Mouse (Mus musculus): Measurements from ENCODE around the gene Taf5. TPM values are rescaled to one million over a fixed set of nuclear protein-coding genes. Genes with fewer than 3 reads are reported as not detected.

The Taf5 gene
- polyA plus RNA-seq, 1 experiment from 2014 or later: 2.6 TPM

GRCm38 (mm10) chr19:47067924-47068611, 522 bp downstream of the Taf5 start:
- peaks cover 16% of the 10 kb centered on the region for H3K36me3 ChIP-seq
- WGBS: under 1% methylated on average over 53 of the region's 72 CpGs
- peak overlapping the region; percentile 98 for H3K9ac ChIP-seq
- no peaks in the 10 kb centered on the region for H3K27me3 ChIP-seq
- H3K4me1 ChIP-seq (replicated peaks): peaks cover 13% of the 10 kb centered on the region
- H3K4me2 ChIP-seq: peak overlapping the region; percentile 66
- peak overlapping the region; percentile 99 for H3K4me3 ChIP-seq
- peak; percentile 93 for ATAC-seq (replicated peaks; ENCODE audit: insufficient number of reproducible peaks, insufficient read depth, low FRiP score, low read depth)
- H3K9me3 ChIP-seq (replicated peaks): no peaks in the 10 kb centered on the region
- H3K27ac ChIP-seq: peak overlapping the region; percentile 91

GRCm38 (mm10) chr19:47088226-47088625, 20.7 kb downstream of the Taf5 start:
- peak overlapping the region; percentile 66 for H3K4me2 ChIP-seq
- H3K4me1 ChIP-seq (replicated peaks): peaks cover 22% of the 10 kb centered on the region
- H3K27me3 ChIP-seq: no peaks in the 10 kb centered on the region
- WGBS: 55% methylated on average over 3 of the region's 3 CpGs
- ATAC-seq (replicated peaks; ENCODE audit: insufficient number of reproducible peaks, insufficient read depth, low FRiP score, low read depth): no peak
- H3K36me3 ChIP-seq: peaks cover 25% of the 10 kb centered on the region
- no peak overlapping the region for H3K27ac ChIP-seq
- no peaks in the 10 kb centered on the region for H3K9me3 ChIP-seq (replicated peaks)
- peak overlapping the region; percentile 80 for H3K4me3 ChIP-seq
- 0 out of 2 replicates have a peak overlapping the region, but pooled peaks have one; percentile 97 for H3K9ac ChIP-seq

GRCm38 (mm10) chr19:47089718-47090525, 22.4 kb downstream of the Taf5 start:
- H3K27me3 ChIP-seq: no peaks in the 10 kb centered on the region
- no peaks in the 10 kb centered on the region for H3K9me3 ChIP-seq (replicated peaks)
- H3K4me2 ChIP-seq: peak overlapping the region; percentile 66
- peak overlapping the region; percentile 93 for H3K27ac ChIP-seq
- peak overlapping the region; percentile 97 for H3K9ac ChIP-seq
- H3K36me3 ChIP-seq: peaks cover 20% of the 10 kb centered on the region
- peak overlapping the region; percentile 80 for H3K4me3 ChIP-seq
- WGBS: under 1% methylated on average over 36 of the region's 36 CpGs
- peaks cover 22% of the 10 kb centered on the region for H3K4me1 ChIP-seq (replicated peaks)
- ATAC-seq (replicated peaks; ENCODE audit: insufficient number of reproducible peaks, insufficient read depth, low FRiP score, low read depth): peak; percentile 60

- Histone ChIP-seq H3K4me3 (peak within 1 kb of the TSS; percentile 80), H3K27ac (peak within 1 kb of the TSS; percentile 93), H3K4me1 (replicated peaks) (peaks cover 22% of the 10 kb centered on the region), H3K9me3 (replicated peaks) (no peaks in the 10 kb centered on the region), H3K4me2 (peak within 1 kb of the TSS; percentile 66), H3K27me3 (no peaks in the 10 kb centered on the region), H3K9ac (peak within 1 kb of the TSS; percentile 97), H3K36me3 (peaks cover 22% of the 10 kb centered on the region)
- WGBS: under 1% methylated on average over 56 of the region's 56 CpGs
- ATAC-seq (replicated peaks; ENCODE audit: insufficient number of reproducible peaks, insufficient read depth, low FRiP score, low read depth): peak; percentile 99
These were observed 23.1 kb downstream of the Taf5 start, which contains the start of the genes Usmg5 and Pdcd11 for GRCm38 (mm10) chr19:47090550-47091156. TSS of gene Usmg5 (minus strand) at chr19:47090647. TSS of gene Pdcd11 (plus strand) at chr19:47090768.

GRCm38 (mm10) chr19:47101080-47101479, 33.5 kb downstream of the Taf5 start:
- no peaks in the 10 kb centered on the region for H3K9me3 ChIP-seq (replicated peaks)
- no peaks in the 10 kb centered on the region for H3K27me3 ChIP-seq
- no peak for ATAC-seq (replicated peaks; ENCODE audit: insufficient number of reproducible peaks, insufficient read depth, low FRiP score, low read depth)
- H3K4me1 ChIP-seq (replicated peaks): no peaks in the 10 kb centered on the region
- H3K4me3 ChIP-seq: no peak overlapping the region
- H3K4me2 ChIP-seq: no peak overlapping the region
- H3K36me3 ChIP-seq: peaks cover 92% of the 10 kb centered on the region
- H3K9ac ChIP-seq: no peak overlapping the region
- H3K27ac ChIP-seq: no peak overlapping the region
- WGBS: 73% methylated on average over 5 of the region's 5 CpGs

- Histone ChIP-seq H3K27ac (no peak overlapping the region), H3K9me3 (replicated peaks) (no peaks in the 10 kb centered on the region), H3K9ac (no peak overlapping the region), H3K27me3 (no peaks in the 10 kb centered on the region), H3K4me3 (no peak overlapping the region), H3K4me2 (no peak overlapping the region), H3K4me1 (replicated peaks) (no peaks in the 10 kb centered on the region), H3K36me3 (peaks cover 94% of the 10 kb centered on the region)
- 85% methylated on average over 9 of the region's 9 CpGs for WGBS
- ATAC-seq (replicated peaks; ENCODE audit: insufficient number of reproducible peaks, insufficient read depth, low FRiP score, low read depth): no peak
These were observed 37.2 kb downstream of the Taf5 start for GRCm38 (mm10) chr19:47104641-47105271.

GRCm38 (mm10) chr19:47118634-47119033, 51.1 kb downstream of the Taf5 start:
- no peak overlapping the region for H3K4me2 ChIP-seq
- peaks cover 48% of the 10 kb centered on the region for H3K36me3 ChIP-seq
- H3K9ac ChIP-seq: no peak overlapping the region
- 84% methylated on average over 2 of the region's 2 CpGs for WGBS
- H3K4me1 ChIP-seq (replicated peaks): 0 out of 2 replicates have a peak, but pooled peaks cover 3% of the 10 kb centered on the region
- no peak for ATAC-seq (replicated peaks; ENCODE audit: insufficient number of reproducible peaks, insufficient read depth, low FRiP score, low read depth)
- no peak overlapping the region for H3K27ac ChIP-seq
- no peaks in the 10 kb centered on the region for H3K9me3 ChIP-seq (replicated peaks)
- H3K27me3 ChIP-seq: no peaks in the 10 kb centered on the region
- H3K4me3 ChIP-seq: no peak overlapping the region

GRCm38 (mm10) chr19:47121054-47121453, 53.5 kb downstream of the Taf5 start:
- Histone ChIP-seq H3K4me3 (no peak overlapping the region), H3K4me2 (no peak overlapping the region), H3K27ac (no peak overlapping the region), H3K9ac (no peak overlapping the region), H3K4me1 (replicated peaks) (peaks cover 16% of the 10 kb centered on the region), H3K36me3 (peaks cover 39% of the 10 kb centered on the region), H3K9me3 (replicated peaks) (no peaks in the 10 kb centered on the region), H3K27me3 (no peaks in the 10 kb centered on the region)
- WGBS: 45% methylated on average over 4 of the region's 4 CpGs
- ATAC-seq (replicated peaks; ENCODE audit: insufficient number of reproducible peaks, insufficient read depth, low FRiP score, low read depth): no peak

- H3K4me3 ChIP-seq: no peak overlapping the region
- no peaks in the 10 kb centered on the region for H3K27me3 ChIP-seq
- WGBS: 23% methylated on average over 2 of the region's 2 CpGs
- H3K4me1 ChIP-seq (replicated peaks): peaks cover 13% of the 10 kb centered on the region
- no peaks in the 10 kb centered on the region for H3K9me3 ChIP-seq (replicated peaks)
- no peak for ATAC-seq (replicated peaks; ENCODE audit: insufficient number of reproducible peaks, insufficient read depth, low FRiP score, low read depth)
- H3K27ac ChIP-seq: no peak overlapping the region
- no peak overlapping the region for H3K4me2 ChIP-seq
- no peak overlapping the region for H3K9ac ChIP-seq
- peaks cover 47% of the 10 kb centered on the region for H3K36me3 ChIP-seq
These were observed 55.3 kb downstream of the Taf5 start for GRCm38 (mm10) chr19:47122802-47123201.

- no peaks in the 10 kb centered on the region for H3K9me3 ChIP-seq (replicated peaks)
- no peaks in the 10 kb centered on the region for H3K27me3 ChIP-seq
- no peak overlapping the region for H3K27ac ChIP-seq
- H3K9ac ChIP-seq: no peak overlapping the region
- H3K4me2 ChIP-seq: no peak overlapping the region
- peaks cover 78% of the 10 kb centered on the region for H3K36me3 ChIP-seq
- peaks cover 13% of the 10 kb centered on the region for H3K4me1 ChIP-seq (replicated peaks)
- 90% methylated on average over 10 of the region's 10 CpGs for WGBS
- H3K4me3 ChIP-seq: no peak overlapping the region
- ATAC-seq (replicated peaks; ENCODE audit: insufficient number of reproducible peaks, insufficient read depth, low FRiP score, low read depth): no peak
These were observed 60.6 kb downstream of the Taf5 start for GRCm38 (mm10) chr19:47128164-47128563.

GRCm38 (mm10) chr19:47128835-47129234, 61.3 kb downstream of the Taf5 start:
- Histone ChIP-seq H3K4me3 (no peak overlapping the region), H3K36me3 (peaks cover 84% of the 10 kb centered on the region), H3K4me2 (no peak overlapping the region), H3K27ac (no peak overlapping the region), H3K4me1 (replicated peaks) (peaks cover 10% of the 10 kb centered on the region), H3K9me3 (replicated peaks) (no peaks in the 10 kb centered on the region), H3K9ac (no peak overlapping the region), H3K27me3 (no peaks in the 10 kb centered on the region)
- 89% methylated on average over 11 of the region's 11 CpGs for WGBS
- ATAC-seq (replicated peaks; ENCODE audit: insufficient number of reproducible peaks, insufficient read depth, low FRiP score, low read depth): no peak
